Comparison of ENCODE assay signal across 7 mouse cellular contexts in genomic region chr2:92845061-92845769, GRCm38 (mm10).
DNase-seq lines count a peak whose midpoint lies in the region; ATAC-seq and TF ChIP-seq lines count a peak whose summit lies in the region.

No protein-coding gene starts in this region.

- H3K4me1 ChIP-seq in forebrain, embryonic 12.5 days: peaks cover 20% of the 10 kb centered on the region
- peaks cover 20% of the 10 kb centered on the region for H3K4me1 ChIP-seq in hindbrain, embryonic 14.5 days (replicated peaks; ENCODE audit: control insufficient read depth, insufficient read depth, low read length)
- H3K4me1 ChIP-seq in neural tube, embryonic 12.5 days: peaks cover 17% of the 10 kb centered on the region
- H3K4me1 ChIP-seq in thymus, adult 2 months (replicated peaks; ENCODE audit: control insufficient read depth, insufficient read depth, low read length): no peaks in the 10 kb centered on the region

- TF ChIP-seq POLR2A in thymus, adult 2 months (IDR thresholded peaks at IDR 0.05; ENCODE audit: control insufficient read depth, extremely low read depth, insufficient read depth, low read length, poor library complexity): no peak

- no peaks in the 10 kb centered on the region for H3K9me3 ChIP-seq in forebrain, embryonic 12.5 days
- no peaks in the 10 kb centered on the region for H3K9me3 ChIP-seq in hindbrain, embryonic 14.5 days (ENCODE audit: control insufficient read depth, low read length)
- H3K9me3 ChIP-seq in neural tube, embryonic 12.5 days: no peaks in the 10 kb centered on the region

- intact Hi-C loops in left cerebral cortex, postnatal 10 days (cut with DNase I): no loop called here

- no peaks in the 10 kb centered on the region for H3K36me3 ChIP-seq in forebrain, embryonic 12.5 days (replicated peaks)
- H3K36me3 ChIP-seq in hindbrain, embryonic 14.5 days (replicated peaks; ENCODE audit: control insufficient read depth, insufficient read depth): no peaks in the 10 kb centered on the region
- no peaks in the 10 kb centered on the region for H3K36me3 ChIP-seq in neural tube, embryonic 12.5 days
- no peaks in the 10 kb centered on the region for H3K36me3 ChIP-seq in thymus, adult 2 months (ENCODE audit: control insufficient read depth, insufficient read depth, low read length)

- no peak for ATAC-seq in forebrain, embryonic 12.5 days (ENCODE audit: low FRiP score)
- ATAC-seq in hindbrain, embryonic 14.5 days (ENCODE audit: low FRiP score): peak; percentile 59; the same call in 1 of the 2 replicates
- peak; percentile 83 for ATAC-seq in neural tube, embryonic 12.5 days (ENCODE audit: low FRiP score, low read depth)

- H3K9ac ChIP-seq in forebrain, embryonic 12.5 days: no peak overlapping the region
- no peak overlapping the region; the same call in 1 of the 2 replicates for H3K9ac ChIP-seq in hindbrain, embryonic 14.5 days
- H3K9ac ChIP-seq in neural tube, embryonic 12.5 days: no peak overlapping the region

- WGBS in forebrain, embryonic 12.5 days: 18% methylated on average over 14 of the region's 14 CpGs
- WGBS in hindbrain, embryonic 14.5 days: 11% methylated on average over 14 of the region's 14 CpGs
- 8% methylated on average over 14 of the region's 14 CpGs for WGBS in neural tube, embryonic 12.5 days
- WGBS in thymus, adult 2 months: 71% methylated on average over 14 of the region's 14 CpGs

- 0 out of 2 replicates have a peak overlapping the region, but pooled peaks have one; percentile 14 for H3K27ac ChIP-seq in forebrain, embryonic 12.5 days
- peak overlapping the region; percentile 49 for H3K27ac ChIP-seq in hindbrain, embryonic 14.5 days
- H3K27ac ChIP-seq in neural tube, embryonic 12.5 days: peak overlapping the region; percentile 46
- H3K27ac ChIP-seq in thymus, adult 2 months (ENCODE audit: control insufficient read depth, insufficient read depth, low read length): no peak overlapping the region

- no peak overlapping the region for H3K4me2 ChIP-seq in forebrain, embryonic 12.5 days
- H3K4me2 ChIP-seq in hindbrain, embryonic 14.5 days (replicated peaks): no peak overlapping the region
- H3K4me2 ChIP-seq in neural tube, embryonic 12.5 days (replicated peaks): peak overlapping the region; percentile 10; the same call in 1 of the 2 replicates

- H3K27me3 ChIP-seq in forebrain, embryonic 12.5 days: 0 out of 2 replicates have a peak, but pooled peaks cover 3% of the 10 kb centered on the region
- H3K27me3 ChIP-seq in hindbrain, embryonic 14.5 days (ENCODE audit: control insufficient read depth, insufficient read depth, low read length): 0 out of 2 replicates have a peak, but pooled peaks cover 3% of the 10 kb centered on the region
- H3K27me3 ChIP-seq in neural tube, embryonic 12.5 days (replicated peaks): peaks cover 2% of the 10 kb centered on the region; the same call in 1 of the 2 replicates
- no peaks in the 10 kb centered on the region for H3K27me3 ChIP-seq in thymus, adult 2 months (ENCODE audit: control insufficient read depth, insufficient read depth, low read length)

- no peak overlapping the region for H3K4me3 ChIP-seq in forebrain, embryonic 12.5 days (replicated peaks)
- H3K4me3 ChIP-seq in hindbrain, embryonic 14.5 days (replicated peaks; ENCODE audit: low read length): no peak overlapping the region
- H3K4me3 ChIP-seq in neural tube, embryonic 12.5 days: no peak overlapping the region
- H3K4me3 ChIP-seq in thymus, adult 2 months (ENCODE audit: control insufficient read depth, insufficient read depth, low read length): no peak overlapping the region

- DNase-seq in Muller cell, postnatal 12 days (ENCODE audit: inconsistent ontology term): peak; percentile 97
- DNase-seq in adrenal gland, adult 2 months: peak; percentile 64
- peak; percentile 59 for DNase-seq in hindbrain, embryonic 14.5 days (ENCODE audit: low spot score)
- peak; percentile 48 to 86 for DNase-seq in left cerebral cortex, postnatal 10 days (ENCODE audit: extremely low spot score in 1 of 2, low spot score in 2 of 2)
- no peak for DNase-seq in thymus, adult 2 months

- TF ChIP-seq CTCF in thymus, adult 2 months (IDR thresholded peaks at IDR 0.05; ENCODE audit: borderline replicate concordance, control insufficient read depth, extremely low read depth, insufficient read depth, low read length, poor library complexity): no peak
